Mouse (Mus musculus) right cerebral cortex, postnatal 10 days (tissue): ENCODE measurements around the gene Aldh4a1.

Experiments used
- DNase-seq, 2 experiments: peaks; one replicate each; pipeline ENCODE4 v3.0.0; 2021; ENCODE audit warnings: low spot score in 2 of 2

Aldh4a1 gene

GRCm38 (mm10) chr4:139589351-139590027 is 33.2 kb upstream of the Aldh4a1 start:
- no peak for DNase-seq

- no peak for DNase-seq
These were observed 32.2 kb upstream of the Aldh4a1 start for GRCm38 (mm10) chr4:139590446-139590845.

- DNase-seq = no peak
These were observed 29.8 kb upstream of the Aldh4a1 start for GRCm38 (mm10) chr4:139592895-139593294.

- no peak for DNase-seq
These were observed 29.3 kb upstream of the Aldh4a1 start for GRCm38 (mm10) chr4:139593383-139593782.

- no peak for DNase-seq
These were observed 28.6 kb upstream of the Aldh4a1 start for GRCm38 (mm10) chr4:139594062-139594461.

- DNase-seq = no peak
These were observed 26.0 kb upstream of the Aldh4a1 start for GRCm38 (mm10) chr4:139596715-139597114.

- no peak for DNase-seq
These were observed 25.1 kb upstream of the Aldh4a1 start for GRCm38 (mm10) chr4:139597286-139598284.

GRCm38 (mm10) chr4:139598356-139598755 is 24.3 kb upstream of the Aldh4a1 start:
- no peak for DNase-seq

- peak; percentile 83 to 86 for DNase-seq
These were observed 23.6 kb upstream of the Aldh4a1 start for GRCm38 (mm10) chr4:139598950-139599518.

- no peak for DNase-seq
These were observed 20.9 kb upstream of the Aldh4a1 start for GRCm38 (mm10) chr4:139601519-139602356.

- DNase-seq = no peak
These were observed 20.1 kb upstream of the Aldh4a1 start, which contains the start of gene Gm21969 for GRCm38 (mm10) chr4:139602357-139603244. Gene Gm21969 (plus strand): TSS chr4:139603186.

GRCm38 (mm10) chr4:139605216-139605615 is 17.4 kb upstream of the Aldh4a1 start:
- DNase-seq = no peak

- no peak for DNase-seq
These were observed 15.9 kb upstream of the Aldh4a1 start for GRCm38 (mm10) chr4:139606732-139607131.

GRCm38 (mm10) chr4:139608975-139609374 is 13.7 kb upstream of the Aldh4a1 start:
- no peak for DNase-seq

GRCm38 (mm10) chr4:139610954-139611353 is 11.7 kb upstream of the Aldh4a1 start:
- no peak for DNase-seq

GRCm38 (mm10) chr4:139611542-139611953 is 11.1 kb upstream of the Aldh4a1 start:
- DNase-seq = peak; percentile 72 to 87

- no peak for DNase-seq
These were observed 8.0 kb upstream of the Aldh4a1 start for GRCm38 (mm10) chr4:139614524-139615260.

GRCm38 (mm10) chr4:139616276-139617000 is 6.2 kb upstream of the Aldh4a1 start:
- DNase-seq = no peak

- no peak for DNase-seq
These were observed 5.7 kb upstream of the Aldh4a1 start for GRCm38 (mm10) chr4:139617001-139617364.
